Comparison of ENCODE assay signal across 16 mouse cellular contexts in genomic region chr15:11756786-11757185, GRCm38 (mm10).
"Had no signal": no experiment of that assay in that cellular context is flagged by ENCODE, and none has a peak within 500 bp of the region (broad histone marks: within the 10 kb centered on the region; RNA-seq: fewer than 3 reads in every experiment).

No protein-coding gene starts in this region.

- H3K4me1 ChIP-seq: neural tube, embryonic 13.5 days; neural tube, embryonic 15.5 days; stomach, embryonic 15.5 days had no signal

- H3K4me3 ChIP-seq: neural tube, embryonic 13.5 days; neural tube, embryonic 15.5 days; stomach, embryonic 15.5 days had no signal

- H3K27me3 ChIP-seq: neural tube, embryonic 13.5 days; neural tube, embryonic 15.5 days; stomach, embryonic 15.5 days had no signal

- H3K36me3 ChIP-seq: neural tube, embryonic 13.5 days; neural tube, embryonic 15.5 days; stomach, embryonic 15.5 days had no signal

- DNase-seq: retina, postnatal 1 day; right cerebral cortex, adult 18-20 months; right cerebral cortex, postnatal 14 days; right cerebral cortex, postnatal 25 days; right cerebral cortex, postnatal 4 days; spleen, adult 18-20 months; thymus, adult 18-20 months; thymus, adult 2 months; thymus, postnatal 14 days; thymus, postnatal 25 days; thymus, postnatal 36 days; thymus, postnatal 4 days had no signal

- H3K27ac ChIP-seq: neural tube, embryonic 13.5 days; neural tube, embryonic 15.5 days; stomach, embryonic 15.5 days; stomach, postnatal 0 days had no signal

- H3K9ac ChIP-seq: neural tube, embryonic 13.5 days; neural tube, embryonic 15.5 days; stomach, embryonic 15.5 days had no signal
